Mouse (Mus musculus) kidney, embryonic 15.5 days (tissue): ENCODE results near the gene Akap6. TPM values are rescaled to one million over a fixed set of nuclear protein-coding genes. Genes with fewer than 3 reads are reported as not detected.

Experiments used
- ATAC-seq: fragments of 200-750 bp; cut with Nextera tagmentation; replicated peaks from 2 replicates; pipeline ENCODE4 v1.8.0; 2017; ENCODE audit warnings: moderate TSS enrichment; ENCODE audit not compliant: low FRiP score
- H3K27ac ChIP-seq: fragments of 300-500 bp; sonication (generic); 2 replicates; pipeline ENCODE4 v1.5.1; 2015; ENCODE audit warnings: mild to moderate bottlenecking, inconsistent platforms
- H3K27me3 ChIP-seq: fragments of 300-500 bp; sonication (generic); 2 replicates; pipeline ENCODE4 v1.6.1; 2015; ENCODE audit warnings: inconsistent platforms
- H3K36me3 ChIP-seq: fragments of 300-500 bp; sonication (generic); 2 replicates; pipeline ENCODE4 v1.6.1; 2015; ENCODE audit warnings: inconsistent platforms
- H3K4me1 ChIP-seq: fragments of 300-500 bp; sonication (generic); 2 replicates; pipeline ENCODE4 v1.6.1; 2015; ENCODE audit warnings: inconsistent platforms
- H3K4me2 ChIP-seq: fragments of 300-500 bp; sonication (generic); 2 replicates; pipeline ENCODE4 v1.6.1; 2015; ENCODE audit warnings: moderate library complexity, mild to moderate bottlenecking, inconsistent platforms
- H3K4me3 ChIP-seq: fragments of 300-500 bp; sonication (generic); replicated peaks from 2 replicates; pipeline ENCODE4 v1.5.1; 2015; ENCODE audit warnings: mild to moderate bottlenecking, inconsistent platforms
- H3K9ac ChIP-seq: fragments of 300-500 bp; sonication (generic); 2 replicates; pipeline ENCODE4 v1.6.1; 2015; ENCODE audit warnings: mild to moderate bottlenecking, inconsistent platforms
- H3K9me3 ChIP-seq: fragments of 300-500 bp; sonication (generic); replicated peaks from 2 replicates; pipeline ENCODE4 v1.6.1; 2016; ENCODE audit warnings: inconsistent platforms
- WGBS: fragments of 180-500 bp; shearing (Covaris S2); methylation state at CpG from one replicate; pipeline ENCODE4 v1.1.7; 2015; ENCODE audit warnings: mixed read lengths; 5-methylcytosine and 5-hydroxymethylcytosine counted together
- polyA plus RNA-seq: library from polyadenylated mRNA; unstranded; fragments of >200 nt; fragmentation: Nextera tagmentation; extraction: Ambion mirVana; gene quantifications from 2 replicates; pipeline ENCODE4 v1.2.1, GENCODE M21; 2015

The Akap6 gene
- polyA plus RNA-seq, 1 experiment from 2014 or later, result 0.78 TPM

- ATAC-seq, result no peak
- Histone ChIP-seq H3K4me3 (no peak overlapping the region), H3K9me3 (no peaks in the 10 kb centered on the region), H3K4me2 (no peak overlapping the region), H3K27ac (no peak overlapping the region), H3K4me1 (no peaks in the 10 kb centered on the region), H3K36me3 (no peaks in the 10 kb centered on the region), H3K9ac (no peak overlapping the region), H3K27me3 (peaks cover 4% of the 10 kb centered on the region; the same call in 1 of the 2 replicates)
- 86% methylated on average over 18 of the region's 18 CpGs for WGBS
Measured at GRCm38 (mm10) chr12:52795551-52796470, 96.6 kb downstream of the Akap6 start.

GRCm38 (mm10) chr12:52796471-52796795 lies 97.2 kb downstream of the Akap6 start:
- H3K4me3 ChIP-seq, result no peak overlapping the region
- no peak overlapping the region for H3K27ac ChIP-seq
- H3K9me3 ChIP-seq, result no peaks in the 10 kb centered on the region
- no peaks in the 10 kb centered on the region for H3K4me1 ChIP-seq
- no peak overlapping the region for H3K4me2 ChIP-seq
- H3K9ac ChIP-seq, result no peak overlapping the region
- no peak for ATAC-seq
- H3K27me3 ChIP-seq, result peaks cover 2% of the 10 kb centered on the region; the same call in 1 of the 2 replicates
- H3K36me3 ChIP-seq, result no peaks in the 10 kb centered on the region
- WGBS, result 66% methylated on average over 4 of the region's 4 CpGs

- ATAC-seq, result no peak
- H3K36me3 ChIP-seq, result no peaks in the 10 kb centered on the region
- no peak overlapping the region for H3K27ac ChIP-seq
- no peaks in the 10 kb centered on the region for H3K27me3 ChIP-seq
- no peaks in the 10 kb centered on the region for H3K4me1 ChIP-seq
- no peaks in the 10 kb centered on the region for H3K9me3 ChIP-seq
- 78% methylated on average over 9 of the region's 9 CpGs for WGBS
- no peak overlapping the region for H3K4me3 ChIP-seq
- H3K4me2 ChIP-seq, result no peak overlapping the region
- H3K9ac ChIP-seq, result no peak overlapping the region
Measured at GRCm38 (mm10) chr12:52799717-52800116, 100.5 kb downstream of the Akap6 start.

DNA sequence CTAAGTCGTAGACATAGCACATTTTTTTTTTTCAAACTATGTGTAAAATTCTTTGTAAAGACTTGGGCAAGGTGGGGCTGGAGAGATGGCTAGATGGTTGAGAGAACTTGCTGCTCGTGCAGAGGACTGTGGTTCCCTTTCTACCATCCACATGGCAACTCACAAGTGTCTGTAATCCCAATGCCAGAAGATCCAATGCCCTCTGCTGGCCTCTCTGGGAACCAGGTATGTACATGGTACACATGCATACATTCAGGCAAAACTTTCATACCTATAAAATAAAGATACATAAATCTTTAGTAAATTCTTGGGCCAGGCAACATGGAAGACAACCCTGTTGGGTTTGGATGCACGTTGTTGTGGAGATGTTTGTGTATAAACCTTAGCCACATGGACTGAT lies 107.1 kb downstream of the Akap6 start:
- Histone ChIP-seq H3K4me3 (no peak overlapping the region), H3K36me3 (no peaks in the 10 kb centered on the region), H3K4me2 (no peak overlapping the region), H3K27me3 (no peaks in the 10 kb centered on the region), H3K4me1 (no peaks in the 10 kb centered on the region), H3K9ac (no peak overlapping the region), H3K27ac (no peak overlapping the region), H3K9me3 (no peaks in the 10 kb centered on the region)
- no peak for ATAC-seq
- 76% methylated on average over 3 of the region's 3 CpGs for WGBS

- no peak overlapping the region for H3K27ac ChIP-seq
- H3K4me3 ChIP-seq, result no peak overlapping the region
- ATAC-seq, result no peak
- 62% methylated on average over 7 of the region's 7 CpGs for WGBS
- H3K4me2 ChIP-seq, result no peak overlapping the region
- no peaks in the 10 kb centered on the region for H3K4me1 ChIP-seq
- H3K27me3 ChIP-seq, result no peaks in the 10 kb centered on the region
- H3K9ac ChIP-seq, result no peak overlapping the region
- no peaks in the 10 kb centered on the region for H3K9me3 ChIP-seq
- no peaks in the 10 kb centered on the region for H3K36me3 ChIP-seq
Measured at GRCm38 (mm10) chr12:52818588-52818987, 119.4 kb downstream of the Akap6 start.

GRCm38 (mm10) chr12:52824774-52825173 lies 125.6 kb downstream of the Akap6 start:
- no peaks in the 10 kb centered on the region for H3K36me3 ChIP-seq
- 83% methylated on average over 5 of the region's 5 CpGs for WGBS
- no peak overlapping the region for H3K9ac ChIP-seq
- H3K4me1 ChIP-seq, result no peaks in the 10 kb centered on the region
- H3K27ac ChIP-seq, result no peak overlapping the region
- no peak for ATAC-seq
- no peaks in the 10 kb centered on the region for H3K9me3 ChIP-seq
- no peak overlapping the region for H3K4me3 ChIP-seq
- no peak overlapping the region for H3K4me2 ChIP-seq
- no peaks in the 10 kb centered on the region for H3K27me3 ChIP-seq

DNA sequence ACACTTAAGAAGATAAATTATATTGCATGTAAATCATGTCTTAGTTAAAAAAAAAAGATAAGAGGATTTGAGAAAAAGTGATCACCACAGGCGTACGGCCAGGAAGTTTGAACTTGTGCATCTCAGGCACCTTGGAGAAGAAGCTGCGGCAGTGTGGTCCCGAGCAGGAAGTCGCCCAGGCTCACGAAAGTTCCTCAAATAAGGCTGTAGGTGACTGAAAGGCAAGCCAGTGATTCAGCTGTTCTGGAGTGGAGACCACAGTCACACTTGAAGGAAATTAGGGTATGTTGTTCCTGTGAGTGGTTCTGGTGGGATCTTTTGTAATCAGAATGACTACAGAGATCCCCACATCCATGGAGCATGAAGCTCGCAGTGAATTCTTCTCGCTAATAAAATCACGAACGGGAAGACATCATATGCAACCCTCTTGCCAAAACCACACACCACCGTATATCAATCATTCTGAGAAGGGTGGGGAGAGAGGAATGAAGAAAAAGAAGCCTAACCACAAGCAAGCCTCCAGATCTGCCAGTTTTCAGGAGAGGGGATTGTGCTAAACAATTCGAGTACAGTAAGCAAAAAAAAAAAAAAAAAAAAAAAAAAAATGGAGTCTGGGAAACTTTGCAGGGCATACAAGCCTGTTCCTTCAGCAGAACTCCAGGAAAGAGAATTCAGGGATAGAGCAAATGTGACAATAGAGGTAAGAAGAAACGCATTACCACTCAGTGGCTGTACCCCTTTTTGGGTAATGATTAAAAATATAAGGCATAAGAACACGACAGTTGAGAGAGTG lies 130.0 kb downstream of the Akap6 start:
- no peak overlapping the region for H3K9ac ChIP-seq
- no peak overlapping the region for H3K4me2 ChIP-seq
- 63% methylated on average over 14 of the region's 14 CpGs for WGBS
- no peaks in the 10 kb centered on the region for H3K27me3 ChIP-seq
- no peak overlapping the region for H3K4me3 ChIP-seq
- no peak overlapping the region for H3K27ac ChIP-seq
- H3K9me3 ChIP-seq, result no peaks in the 10 kb centered on the region
- no peak for ATAC-seq
- H3K36me3 ChIP-seq, result no peaks in the 10 kb centered on the region
- 0 out of 2 replicates have a peak, but pooled peaks cover 2% of the 10 kb centered on the region for H3K4me1 ChIP-seq

GRCm38 (mm10) chr12:52831782-52832181 lies 132.6 kb downstream of the Akap6 start:
- peaks cover 24% of the 10 kb centered on the region for H3K4me1 ChIP-seq
- H3K4me3 ChIP-seq, result no peak overlapping the region
- H3K27ac ChIP-seq, result no peak overlapping the region
- ATAC-seq, result no peak
- no peaks in the 10 kb centered on the region for H3K9me3 ChIP-seq
- WGBS, result 66% methylated on average over 9 of the region's 9 CpGs
- no peaks in the 10 kb centered on the region for H3K36me3 ChIP-seq
- H3K27me3 ChIP-seq, result no peaks in the 10 kb centered on the region
- H3K9ac ChIP-seq, result no peak overlapping the region
- no peak overlapping the region for H3K4me2 ChIP-seq

DNA sequence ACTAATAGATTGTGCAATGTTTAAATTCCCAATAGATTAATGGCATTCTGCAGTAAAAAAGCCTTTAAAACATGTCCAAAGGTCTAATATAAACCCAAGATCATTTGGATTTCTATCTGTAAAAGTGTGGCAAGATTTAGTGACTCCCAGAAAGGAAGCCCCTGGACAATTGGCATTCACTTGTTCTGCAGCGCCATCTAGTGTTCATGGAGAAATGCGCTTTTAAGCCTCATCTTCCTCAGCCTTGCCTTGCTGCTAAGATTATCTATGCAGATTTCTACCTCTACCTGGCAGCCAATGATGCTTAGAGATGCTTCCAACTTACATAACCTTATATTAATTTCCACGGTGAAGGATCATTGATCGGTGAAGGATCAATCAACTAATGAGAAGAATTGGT lies 133.0 kb downstream of the Akap6 start:
- no peaks in the 10 kb centered on the region for H3K9me3 ChIP-seq
- H3K4me2 ChIP-seq, result no peak overlapping the region
- no peaks in the 10 kb centered on the region for H3K27me3 ChIP-seq
- H3K4me1 ChIP-seq, result peaks cover 24% of the 10 kb centered on the region
- H3K27ac ChIP-seq, result no peak overlapping the region
- no peaks in the 10 kb centered on the region for H3K36me3 ChIP-seq
- H3K4me3 ChIP-seq, result no peak overlapping the region
- H3K9ac ChIP-seq, result no peak overlapping the region
- 8% methylated on average over 4 of the region's 4 CpGs for WGBS
- ATAC-seq, result 0 out of 2 replicates have a peak, but pooled peaks have one; percentile 52

- no peak overlapping the region for H3K9ac ChIP-seq
- no peaks in the 10 kb centered on the region for H3K27me3 ChIP-seq
- WGBS, result 67% methylated on average over 6 of the region's 6 CpGs
- no peaks in the 10 kb centered on the region for H3K36me3 ChIP-seq
- no peak for ATAC-seq
- no peak overlapping the region for H3K4me3 ChIP-seq
- H3K9me3 ChIP-seq, result no peaks in the 10 kb centered on the region
- no peak overlapping the region for H3K4me2 ChIP-seq
- no peak overlapping the region for H3K27ac ChIP-seq
- peaks cover 24% of the 10 kb centered on the region for H3K4me1 ChIP-seq
Measured at GRCm38 (mm10) chr12:52833141-52833540, 134.0 kb downstream of the Akap6 start.

DNA sequence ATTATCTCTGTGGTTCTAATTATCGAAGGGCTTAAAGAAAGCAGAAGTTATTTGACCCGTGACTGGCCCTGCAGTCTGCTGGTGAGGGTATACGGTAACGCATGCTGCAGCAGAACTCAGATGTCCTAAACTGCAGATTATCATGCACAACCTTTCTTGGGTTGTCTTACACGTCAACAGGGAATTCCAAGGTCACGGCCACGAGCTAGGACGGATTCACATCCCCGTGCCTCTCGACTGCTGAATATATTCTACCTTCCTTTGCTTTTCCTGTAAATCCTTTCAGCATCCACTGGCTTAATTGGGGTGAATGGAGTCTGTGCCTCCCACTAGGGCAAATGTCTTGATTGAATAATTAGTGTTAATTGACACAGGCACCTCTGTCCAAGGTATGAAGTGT lies 134.9 kb downstream of the Akap6 start:
- H3K4me2 ChIP-seq, result no peak overlapping the region
- H3K9ac ChIP-seq, result no peak overlapping the region
- H3K36me3 ChIP-seq, result no peaks in the 10 kb centered on the region
- H3K4me1 ChIP-seq, result peaks cover 24% of the 10 kb centered on the region
- 40% methylated on average over 10 of the region's 10 CpGs for WGBS
- no peak for ATAC-seq
- no peak overlapping the region for H3K4me3 ChIP-seq
- no peak overlapping the region for H3K27ac ChIP-seq
- no peaks in the 10 kb centered on the region for H3K27me3 ChIP-seq
- no peaks in the 10 kb centered on the region for H3K9me3 ChIP-seq

DNA sequence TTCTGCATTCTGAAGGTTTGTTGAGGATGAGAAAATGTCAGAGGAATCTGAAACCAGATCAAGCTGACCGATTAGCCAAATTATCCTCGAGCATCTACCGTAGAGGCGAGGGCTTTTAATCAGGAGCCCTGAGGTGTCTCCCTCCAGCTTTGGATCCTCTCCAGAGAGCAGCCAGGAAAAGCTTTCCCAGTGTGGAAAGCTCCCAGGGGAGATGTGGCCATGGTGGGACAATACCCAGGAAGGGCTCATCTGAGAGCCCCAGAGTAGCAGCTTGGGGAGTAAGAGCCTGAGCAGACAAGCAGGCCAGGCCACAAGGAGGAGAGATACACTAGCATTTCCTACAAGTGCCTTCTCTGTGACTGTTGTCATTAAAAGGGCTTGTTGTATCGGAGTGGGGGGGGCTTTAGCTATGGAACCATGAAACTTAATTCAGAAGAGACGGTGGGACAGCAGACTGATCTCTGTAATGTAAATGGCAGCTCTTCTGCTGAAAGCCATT lies 135.6 kb downstream of the Akap6 start:
- Histone ChIP-seq H3K27me3 (no peaks in the 10 kb centered on the region), H3K4me2 (no peak overlapping the region), H3K36me3 (no peaks in the 10 kb centered on the region), H3K9me3 (no peaks in the 10 kb centered on the region), H3K4me1 (peaks cover 24% of the 10 kb centered on the region), H3K4me3 (no peak overlapping the region), H3K27ac (peak overlapping the region; percentile 22; the same call in 1 of the 2 replicates), H3K9ac (no peak overlapping the region)
- no peak for ATAC-seq
- WGBS, result 52% methylated on average over 6 of the region's 6 CpGs
